Mouse (Mus musculus) CH12.LX (cell line): ENCODE measurements around the gene St6gal1. TPM values are rescaled to one million over a fixed set of nuclear protein-coding genes. Genes with fewer than 3 reads are reported as not detected.

Source experiments
- DNase-seq: peaks from one replicate; pipeline ENCODE4 v3.0.0-alpha.2; 2013; ENCODE audit errors: extremely low read depth
- H3K27ac ChIP-seq: 2 replicates; pipeline ENCODE4 v1.5.1; 2012; ENCODE audit warnings: low read depth, mild to moderate bottlenecking, control low read depth, moderate library complexity; ENCODE audit not compliant: insufficient read depth
- H3K27me3 ChIP-seq: replicated peaks from 2 replicates; pipeline ENCODE3; 2012; ENCODE audit warnings: inconsistent platforms
- H3K36me3 ChIP-seq, 2 experiments: replicated peaks in 1 of 2; 2 replicates each; pipeline versions ENCODE3 to v1.6.1; 2012; ENCODE audit warnings: inconsistent platforms in 1 of 2, low read length in 1 of 2, mild to moderate bottlenecking in 1 of 2, mixed read lengths in 1 of 2, moderate library complexity in 1 of 2; ENCODE audit not compliant: control insufficient read depth in 1 of 2, insufficient read depth in 1 of 2
- H3K4me1 ChIP-seq, 2 experiments: 2 replicates each; pipeline ENCODE4 v1.6.1; 2012; ENCODE audit warnings: inconsistent platforms in 1 of 2, moderate library complexity in 1 of 2; ENCODE audit not compliant: insufficient read depth in 2 of 2, control insufficient read depth in 1 of 2
- H3K4me2 ChIP-seq: 2 replicates; pipeline ENCODE4 v1.6.1; 2012; ENCODE audit warnings: low read depth, mild to moderate bottlenecking, control low read depth; ENCODE audit not compliant: poor library complexity, insufficient read depth, severe bottlenecking
- H3K4me3 ChIP-seq, 3 experiments: fragments of 150-350 bp in 1 of 3; sonication (generic) in 1 of 3; replicated peaks in 1 of 3; 2 replicates each; pipeline versions ENCODE3 to v1.5.1; 2011 to 2012; ENCODE audit warnings: low read depth in 2 of 3, low read length in 2 of 3, mild to moderate bottlenecking in 2 of 3, moderate library complexity in 2 of 3, control low read depth in 1 of 3, improper control_type of control experiment in 1 of 3, inconsistent platforms in 1 of 3, mixed read lengths in 1 of 3; ENCODE audit not compliant: poor library complexity in 1 of 3
- H3K79me2 ChIP-seq: replicated peaks from 2 replicates; pipeline ENCODE4 v1.6.1; 2012; ENCODE audit warnings: mild to moderate bottlenecking, moderate library complexity; ENCODE audit not compliant: control insufficient read depth, poor library complexity, insufficient read depth, severe bottlenecking; ENCODE audit errors: extremely low read depth
- H3K9ac ChIP-seq: 2 replicates; pipeline ENCODE4 v1.6.1; 2012; ENCODE audit warnings: low read depth, mild to moderate bottlenecking, control low read depth, moderate library complexity; ENCODE audit not compliant: insufficient read depth
- H3K9me3 ChIP-seq: replicated peaks from 2 replicates; pipeline ENCODE3; 2012; ENCODE audit warnings: low read length, inconsistent platforms, mixed read lengths
- BHLHE40 ChIP-seq: IDR thresholded peaks from 2 replicates; pipeline ENCODE4 v1.6.1; 2011; ENCODE audit warnings: mild to moderate bottlenecking, low read depth, low read length, improper control_type of control experiment
- CHD1 ChIP-seq: IDR thresholded peaks from 2 replicates; pipeline ENCODE4 v1.6.1; 2012; ENCODE audit warnings: low read depth, low read length, improper control_type of control experiment, inconsistent platforms
- CHD2 ChIP-seq: IDR thresholded peaks from 2 replicates; pipeline ENCODE4 v1.6.1; 2011; ENCODE audit warnings: low read length, improper control_type of control experiment
- E2F4 ChIP-seq: IDR thresholded peaks from 2 replicates; pipeline ENCODE4 v1.6.1; 2011; ENCODE audit warnings: low read depth, low read length, improper control_type of control experiment; ENCODE audit not compliant: insufficient replicate concordance
- ELF1 ChIP-seq: IDR thresholded peaks from 2 replicates; pipeline ENCODE4 v1.6.1; 2014; ENCODE audit warnings: low read depth, mild to moderate bottlenecking, inconsistent platforms, low read length, improper control_type of control experiment
- EP300 ChIP-seq: IDR thresholded peaks from 2 replicates; pipeline ENCODE4 v1.6.1; 2011; ENCODE audit warnings: low read length, improper control_type of control experiment
- ETS1 ChIP-seq: conservative IDR thresholded peaks from 2 replicates; pipeline ENCODE4 v1.6.1; 2012; ENCODE audit warnings: low read depth, mild to moderate bottlenecking, inconsistent platforms, low read length, improper control_type of control experiment, moderate library complexity
- HCFC1 ChIP-seq: IDR thresholded peaks from 2 replicates; pipeline ENCODE4 v1.6.1; 2012; ENCODE audit warnings: low read depth, mild to moderate bottlenecking, inconsistent platforms, low read length, improper control_type of control experiment
- IRF4 ChIP-seq: IDR thresholded peaks from 2 replicates; pipeline ENCODE4 v1.6.1; 2014; ENCODE audit warnings: low read depth, mild to moderate bottlenecking, inconsistent platforms, low read length, improper control_type of control experiment
- JUN ChIP-seq: IDR thresholded peaks from 2 replicates; pipeline ENCODE4 v1.6.1; 2011; ENCODE audit warnings: low read depth, mild to moderate bottlenecking, low read length, improper control_type of control experiment, moderate library complexity; ENCODE audit not compliant: insufficient read depth
- JUND ChIP-seq: conservative IDR thresholded peaks from 2 replicates; pipeline ENCODE4 v1.6.1; 2011; ENCODE audit warnings: low read depth, low read length, improper control_type of control experiment
- KAT2A ChIP-seq: IDR thresholded peaks from 2 replicates; pipeline ENCODE4 v1.6.1; 2012; ENCODE audit warnings: low read length, improper control_type of control experiment, inconsistent platforms; ENCODE audit not compliant: insufficient replicate concordance
- MAFK ChIP-seq: IDR thresholded peaks from 2 replicates; pipeline ENCODE4 v1.6.1; 2011; ENCODE audit warnings: low read length, improper control_type of control experiment; ENCODE audit not compliant: insufficient replicate concordance
- MAX ChIP-seq: IDR thresholded peaks from 2 replicates; pipeline ENCODE4 v1.6.1; 2011; ENCODE audit warnings: low read length, improper control_type of control experiment
- MAZ ChIP-seq: IDR thresholded peaks from 2 replicates; pipeline ENCODE4 v1.6.1; 2012; ENCODE audit warnings: low read depth, mild to moderate bottlenecking, inconsistent platforms, low read length, improper control_type of control experiment, moderate library complexity
- MEF2A ChIP-seq: IDR thresholded peaks from 2 replicates; pipeline ENCODE4 v1.6.1; 2014; ENCODE audit warnings: low read depth, mild to moderate bottlenecking, inconsistent platforms, low read length, improper control_type of control experiment, borderline replicate concordance
- MXI1 ChIP-seq: IDR thresholded peaks from 2 replicates; pipeline ENCODE4 v1.6.1; 2011; ENCODE audit warnings: mild to moderate bottlenecking, low read depth, low read length, improper control_type of control experiment
- MYC ChIP-seq: IDR thresholded peaks from 2 replicates; pipeline ENCODE4 v1.6.1; 2011; ENCODE audit warnings: low read depth, mild to moderate bottlenecking, improper control_type of control experiment, low read length
- NRF1 ChIP-seq: IDR thresholded peaks from 2 replicates; pipeline ENCODE4 v1.6.1; 2014; ENCODE audit warnings: low read depth, mild to moderate bottlenecking, inconsistent platforms, low read length, improper control_type of control experiment, moderate library complexity
- PAX5 ChIP-seq: IDR thresholded peaks from 2 replicates; pipeline ENCODE4 v1.6.1; 2012; ENCODE audit warnings: low read length, inconsistent platforms, mixed read lengths
- POLR2AphosphoS2 ChIP-seq: IDR thresholded peaks from 2 replicates; pipeline ENCODE4 v1.6.1; 2011; ENCODE audit warnings: low read depth, low read length, improper control_type of control experiment
- RAD21 ChIP-seq: IDR thresholded peaks from 2 replicates; pipeline ENCODE4 v1.6.1; 2011; ENCODE audit warnings: low read depth, mild to moderate bottlenecking, low read length, improper control_type of control experiment, moderate library complexity
- RCOR1 ChIP-seq: conservative IDR thresholded peaks from 2 replicates; pipeline ENCODE4 v1.6.1; 2012; ENCODE audit warnings: low read depth, mild to moderate bottlenecking, inconsistent platforms, low read length, improper control_type of control experiment
- SIN3A ChIP-seq: IDR thresholded peaks from 2 replicates; pipeline ENCODE4 v1.6.1; 2012; ENCODE audit warnings: low read length, improper control_type of control experiment, inconsistent platforms
- SMC3 ChIP-seq: IDR thresholded peaks from 2 replicates; pipeline ENCODE4 v1.6.1; 2011; ENCODE audit warnings: low read depth, low read length, improper control_type of control experiment
- TBP ChIP-seq: conservative IDR thresholded peaks from 2 replicates; pipeline ENCODE4 v1.6.1; 2011; ENCODE audit warnings: low read depth, low read length, improper control_type of control experiment
- TCF12 ChIP-seq: IDR thresholded peaks from 2 replicates; pipeline ENCODE4 v1.6.1; 2014; ENCODE audit warnings: low read depth, mild to moderate bottlenecking, inconsistent platforms, low read length, improper control_type of control experiment
- USF2 ChIP-seq: conservative IDR thresholded peaks from 2 replicates; pipeline ENCODE4 v1.6.1; 2011; ENCODE audit warnings: low read depth, low read length, improper control_type of control experiment
- ZC3H11A ChIP-seq: IDR thresholded peaks from 2 replicates; pipeline ENCODE4 v1.6.1; 2012; ENCODE audit warnings: low read depth, mild to moderate bottlenecking, inconsistent platforms, low read length, improper control_type of control experiment
- ZKSCAN1 ChIP-seq: IDR thresholded peaks from 2 replicates; pipeline ENCODE4 v1.6.1; 2012; ENCODE audit warnings: low read depth, inconsistent platforms, low read length, improper control_type of control experiment, borderline replicate concordance
- ZNF384 ChIP-seq: IDR thresholded peaks from 2 replicates; pipeline ENCODE4 v1.6.1; 2012; ENCODE audit warnings: low read depth, low read length, improper control_type of control experiment, inconsistent platforms
- dilution Hi-C: fragments of 300-500 bp; cut with MboI; formaldehyde crosslinking; loops from 2 replicates; pipeline ENCODE4 v1.14.3; 2020; ENCODE audit warnings: low sequenced_read_pairs; ENCODE audit not compliant: extremely low pct_unique_long_range_greater_than_20kb, extremely low pct_ligation_motif_present
- in situ Hi-C: fragments of 300-500 bp; cut with MboI; formaldehyde crosslinking; loops from 3 replicates; pipeline ENCODE4 v1.14.3; 2019; ENCODE audit warnings: low sequenced_read_pairs, low pct_ligation_motif_present, low pct_unique_long_range_greater_than_20kb, mixed read lengths
- polyA plus RNA-seq: library from polyadenylated mRNA; unstranded; fragments of >175 nt; gene quantifications from 2 replicates; pipeline ENCODE4 v1.2.1, GENCODE M21; 2012; ENCODE audit warnings: low read depth; ENCODE audit not compliant: insufficient read length
- total RNA-seq, 2 experiments: library from RNA; depleted of rRNA; stranded (reverse); fragments of 300-350 nt in 1 of 2; fragments of >200 nt in 1 of 2; gene quantifications; 2 replicates each; pipeline ENCODE4 v1.2.3; 2012 to 2014

The St6gal1 gene
- total and polyA plus RNA-seq, 3 experiments = 64.5 to 168 (median 67.8) TPM

DNA sequence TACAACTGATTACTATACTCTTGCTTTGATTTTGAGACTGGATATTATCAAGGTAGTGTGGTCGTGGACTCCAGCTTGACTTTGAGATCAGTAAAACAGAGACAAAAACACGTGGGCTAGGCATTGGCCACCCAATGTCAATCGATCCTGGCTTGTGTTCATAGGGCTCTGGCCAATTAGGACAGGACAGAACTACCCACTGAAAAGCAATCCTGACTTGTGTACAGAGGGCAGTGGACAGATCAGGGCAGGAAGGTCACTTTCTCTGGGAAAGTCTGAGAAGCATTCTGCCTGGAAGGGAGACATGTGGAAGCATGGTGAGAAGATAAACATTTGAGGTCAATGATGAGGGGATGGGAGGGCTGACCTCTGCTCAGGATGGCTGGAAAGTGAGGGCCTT lies 69.7 kb downstream of the St6gal1 start:
- dilution Hi-C loops = no loop called here
- in situ Hi-C loops = no loop called here

DNA sequence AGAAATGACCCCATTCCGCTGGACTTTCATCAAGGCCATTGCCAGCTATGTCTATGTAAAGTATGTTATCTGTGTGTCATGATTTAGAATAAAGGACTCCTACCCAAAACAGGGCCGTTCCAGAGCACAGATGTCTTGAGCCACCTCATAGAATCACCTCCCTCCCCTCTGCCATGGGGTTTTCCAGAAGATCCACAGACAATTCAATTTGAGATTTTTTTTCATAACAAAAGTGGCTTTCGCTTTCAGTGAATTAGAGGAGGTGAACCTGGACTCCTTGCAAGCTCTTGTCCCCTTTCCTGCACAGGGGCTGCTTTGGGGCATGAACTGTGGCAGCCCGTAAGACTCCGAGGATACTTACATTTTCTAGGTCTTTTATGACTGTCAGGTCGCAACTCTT lies 70.2 kb downstream of the St6gal1 start:
- in situ Hi-C loops (no loop called here), dilution Hi-C loops (no loop called here)
- no peak for DNase-seq
- peak overlapping the region; percentile 79 for H3K27ac ChIP-seq
- H3K4me1 ChIP-seq = peaks cover 25 to 91% of the 10 kb centered on the region in 2 experiments
- no peak overlapping the region for H3K4me3 ChIP-seq
- no peaks in the 10 kb centered on the region for H3K27me3 ChIP-seq
- peaks cover 0 to 32% of the 10 kb centered on the region in 2 experiments for H3K36me3 ChIP-seq
- H3K9me3 ChIP-seq = peaks cover 8% of the 10 kb centered on the region
- TF ChIP-seq USF2 (no peak), CHD2 (peak; percentile 65; the same call in 1 of the 2 replicates), JUN (peak; percentile 54), JUND (peak; percentile 57; the same call in 1 of the 2 replicates), MAFK (peak; percentile 54; the same call in 1 of the 2 replicates), SMC3 (no peak; the same call in 1 of the 2 replicates), BHLHE40 (peak; percentile 61; the same call in 1 of the 2 replicates), ELF1 (no peak), PAX5 (no peak), RCOR1 (peak; percentile 70; the same call in 1 of the 2 replicates), CHD1 (no peak), POLR2AphosphoS2 (no peak), HCFC1 (no peak), MYC (0 out of 2 replicates have a peak, but pooled peaks have one; percentile 32), ETS1 (peak; percentile 83), TBP (no peak), MEF2A (peak; percentile 85), ZNF384 (peak; percentile 87), SIN3A (peak; percentile 29), KAT2A (no peak), ZKSCAN1 (no peak), E2F4 (no peak), TCF12 (peak; percentile 89), MAZ (peak; percentile 95), EP300 (peak; percentile 90), ZC3H11A (no peak), IRF4 (peak; percentile 94), RAD21 (no peak; the same call in 1 of the 2 replicates), MXI1 (no peak)
- peaks cover 12% of the 10 kb centered on the region for H3K79me2 ChIP-seq
- peak overlapping the region; percentile 76 for H3K9ac ChIP-seq
- H3K4me2 ChIP-seq = peak overlapping the region; percentile 94

More for the DNA sequence above, 69.7 kb downstream of the St6gal1 start:
- Histone ChIP-seq H3K36me3 (peaks cover 0 to 31% of the 10 kb centered on the region in 2 experiments), H3K4me2 (peak overlapping the region; percentile 94), H3K27ac (peak overlapping the region; percentile 79), H3K27me3 (no peaks in the 10 kb centered on the region), H3K4me3 (no peak overlapping the region), H3K79me2 (peaks cover 12% of the 10 kb centered on the region), H3K4me1 (peaks cover 27 to 91% of the 10 kb centered on the region in 2 experiments), H3K9me3 (peaks cover 8% of the 10 kb centered on the region), H3K9ac (peak overlapping the region; percentile 76)
- 0 out of 2 replicates have a peak, but pooled peaks have one; percentile 12 for TF ChIP-seq MAX
- no peak for TF ChIP-seq NRF1
- no peak for DNase-seq
